Mouse (Mus musculus) right cerebral cortex, postnatal 36 days (tissue): ENCODE results near the gene Trim60.
"Not testable (repeated sequence)": the region's sequence is repeated elsewhere in the genome, so short reads cannot be mapped to it uniquely, and the experiment has no call there.

Experiments used
- DNase-seq, 2 experiments: peaks; one replicate each; pipeline ENCODE4 v3.0.0; 2022; ENCODE audit warnings: low spot score in 2 of 2, mixed read lengths in 1 of 2

Gene Trim60

GRCm38 (mm10) chr8:65018423-65018822 is at the start of gene Trim60, which contains the start of gene Trim61:
Trim60 (minus strand) TSS chr8:65018584.
Trim61 (minus strand) TSS chr8:65018523.
- DNase-seq = no peak

- no peak for DNase-seq
Measured at GRCm38 (mm10) chr8:65067694-65068472, 49.5 kb upstream of the Trim60 start.

GRCm38 (mm10) chr8:65067031-65067430 is 48.6 kb upstream of the Trim60 start:
- no peak for DNase-seq

- DNase-seq = no peak
Measured at GRCm38 (mm10) chr8:65065622-65066021, 47.2 kb upstream of the Trim60 start.

- DNase-seq = no peak
Measured at GRCm38 (mm10) chr8:65064071-65064470, 45.7 kb upstream of the Trim60 start.

GRCm38 (mm10) chr8:65062195-65062594 is 43.8 kb upstream of the Trim60 start:
- no peak for DNase-seq

GRCm38 (mm10) chr8:65056722-65057121 is 38.3 kb upstream of the Trim60 start:
- DNase-seq = no peak

GRCm38 (mm10) chr8:65053968-65054367 is 35.6 kb upstream of the Trim60 start:
- DNase-seq = no peak

- DNase-seq = no peak
Measured at GRCm38 (mm10) chr8:65053554-65053953, 35.2 kb upstream of the Trim60 start.

GRCm38 (mm10) chr8:65047801-65048200 is 29.4 kb upstream of the Trim60 start:
- no peak for DNase-seq

- no peak for DNase-seq
Measured at GRCm38 (mm10) chr8:65047193-65047592, 28.8 kb upstream of the Trim60 start.

GRCm38 (mm10) chr8:65046565-65046964 is 28.2 kb upstream of the Trim60 start:
- no peak for DNase-seq

GRCm38 (mm10) chr8:65037117-65037533 is 18.7 kb upstream of the Trim60 start, which contains the start of gene Apela:
Apela (minus strand) TSS chr8:65037336.
- no peak for DNase-seq

GRCm38 (mm10) chr8:65034136-65034535 is 15.8 kb upstream of the Trim60 start:
- no peak for DNase-seq

GRCm38 (mm10) chr8:65033056-65033455 is 14.7 kb upstream of the Trim60 start:
- DNase-seq = no peak

- DNase-seq = no peak
Measured at GRCm38 (mm10) chr8:65032107-65032506, 13.7 kb upstream of the Trim60 start.

- no peak for DNase-seq
Measured at GRCm38 (mm10) chr8:65030735-65031485, 12.5 kb upstream of the Trim60 start.

- DNase-seq = no peak
Measured at GRCm38 (mm10) chr8:65029776-65030175, 11.4 kb upstream of the Trim60 start.

- no peak for DNase-seq
Measured at GRCm38 (mm10) chr8:65028959-65029686, 10.7 kb upstream of the Trim60 start.

GRCm38 (mm10) chr8:65022485-65022884 is 4.1 kb upstream of the Trim60 start:
- DNase-seq = peak; percentile 38 to 52

GRCm38 (mm10) chr8:65007616-65008015 is 10.8 kb downstream of the Trim60 start:
- not testable (repeated sequence) for DNase-seq

- no peak for DNase-seq
Measured at GRCm38 (mm10) chr8:64998806-64999365, 19.5 kb downstream of the Trim60 start.
